Mouse (Mus musculus) embryonic facial prominence, embryonic 11.5 days (tissue): ENCODE measurements around the gene Pecam1. TPM values are rescaled to one million over a fixed set of nuclear protein-coding genes. Genes with fewer than 3 reads are reported as not detected.

Source experiments
- ATAC-seq: fragments of 200-750 bp; cut with Nextera tagmentation; replicated peaks from 2 replicates; pipeline ENCODE4 v1.8.0; 2017; ENCODE audit warnings: low read depth; ENCODE audit not compliant: insufficient number of reproducible peaks, low FRiP score, low TSS enrichment
- DNase-seq: peaks from one replicate; pipeline ENCODE4 v3.0.0-alpha.2; 2015; ENCODE audit warnings: low spot score
- H3K27ac ChIP-seq: fragments of 300-500 bp; sonication (generic); replicated peaks from 2 replicates; pipeline ENCODE4 v1.5.1; 2014; ENCODE audit warnings: mild to moderate bottlenecking, low read depth, low read length, control low read depth
- H3K27me3 ChIP-seq: fragments of 300-500 bp; sonication (generic); 2 replicates; pipeline ENCODE4 v1.6.1; 2014; ENCODE audit warnings: mild to moderate bottlenecking, low read length, moderate library complexity, mixed read lengths; ENCODE audit not compliant: control insufficient read depth, insufficient read depth
- H3K36me3 ChIP-seq: fragments of 300-500 bp; sonication (generic); replicated peaks from 2 replicates; pipeline ENCODE4 v1.6.1; 2014; ENCODE audit warnings: low read depth, mild to moderate bottlenecking, low read length, moderate library complexity, mixed read lengths; ENCODE audit not compliant: control insufficient read depth, insufficient read depth
- H3K4me1 ChIP-seq: fragments of 300-500 bp; sonication (generic); 2 replicates; pipeline ENCODE4 v1.6.1; 2014; ENCODE audit warnings: low read length, mixed read lengths; ENCODE audit not compliant: control insufficient read depth, insufficient read depth
- H3K4me2 ChIP-seq: fragments of 300-500 bp; sonication (generic); 2 replicates; pipeline ENCODE4 v1.6.1; 2014; ENCODE audit warnings: low read depth, mild to moderate bottlenecking, control low read depth, low read length, moderate library complexity
- H3K4me3 ChIP-seq: fragments of 300-500 bp; sonication (generic); 2 replicates; pipeline ENCODE4 v1.5.1; 2014; ENCODE audit warnings: low read depth, low read length, control low read depth
- H3K9ac ChIP-seq: fragments of 300-500 bp; sonication (generic); replicated peaks from 2 replicates; pipeline ENCODE4 v1.6.1; 2014; ENCODE audit warnings: mild to moderate bottlenecking, control low read depth, low read length
- H3K9me3 ChIP-seq: fragments of 300-500 bp; sonication (generic); replicated peaks from 2 replicates; pipeline ENCODE4 v1.6.1; 2016; ENCODE audit warnings: mild to moderate bottlenecking, low read length, inconsistent platforms, mixed read lengths; ENCODE audit not compliant: control insufficient read depth
- WGBS: fragments of 180-500 bp; shearing (Covaris S2); extraction: QIAGEN DNeasy Blood & Tissue Kit; methylation state at CpG from one replicate; pipeline ENCODE4 v1.1.7; 2014; 5-methylcytosine and 5-hydroxymethylcytosine counted together
- polyA plus RNA-seq: library from polyadenylated mRNA; unstranded; fragments of >200 nt; fragmentation: Nextera tagmentation; extraction: Ambion mirVana; gene quantifications from 2 replicates; pipeline ENCODE4 v1.2.1, GENCODE M21; 2014

Pecam1 gene
- polyA plus RNA-seq, 1 experiment from 2014 or later, result 26.7 TPM

- no peak overlapping the region for H3K27ac ChIP-seq
- H3K4me1 ChIP-seq, result no peaks in the 10 kb centered on the region
- 82% methylated on average over 13 of the region's 13 CpGs for WGBS
- no peak overlapping the region for H3K4me2 ChIP-seq
- no peaks in the 10 kb centered on the region for H3K9me3 ChIP-seq
- no peak overlapping the region for H3K4me3 ChIP-seq
- H3K9ac ChIP-seq, result no peak overlapping the region
- DNase-seq (no peak), ATAC-seq (no peak)
- no peaks in the 10 kb centered on the region for H3K36me3 ChIP-seq
- H3K27me3 ChIP-seq, result no peaks in the 10 kb centered on the region
These were observed 132.4 kb downstream of the Pecam1 start for GRCm38 (mm10) chr11:106617821-106618580.

- Histone ChIP-seq H3K4me1 (no peaks in the 10 kb centered on the region; the same call in 1 of the 2 replicates), H3K27me3 (no peaks in the 10 kb centered on the region), H3K27ac (no peak overlapping the region), H3K36me3 (no peaks in the 10 kb centered on the region), H3K4me3 (no peak overlapping the region), H3K4me2 (no peak overlapping the region), H3K9me3 (no peaks in the 10 kb centered on the region), H3K9ac (no peak overlapping the region)
- 76% methylated on average over 4 of the region's 4 CpGs for WGBS
- DNase-seq (no peak), ATAC-seq (no peak)
These were observed 134.9 kb downstream of the Pecam1 start for GRCm38 (mm10) chr11:106615561-106615960.

GRCm38 (mm10) chr11:106614339-106614645 lies 136.1 kb downstream of the Pecam1 start:
- DNase-seq (no peak), ATAC-seq (no peak)
- H3K9me3 ChIP-seq, result no peaks in the 10 kb centered on the region
- WGBS, result 82% methylated on average over 4 of the region's 4 CpGs
- no peaks in the 10 kb centered on the region for H3K36me3 ChIP-seq
- H3K4me1 ChIP-seq, result no peaks in the 10 kb centered on the region; the same call in 1 of the 2 replicates
- no peak overlapping the region for H3K27ac ChIP-seq
- H3K9ac ChIP-seq, result no peak overlapping the region
- H3K27me3 ChIP-seq, result no peaks in the 10 kb centered on the region
- H3K4me3 ChIP-seq, result no peak overlapping the region
- no peak overlapping the region for H3K4me2 ChIP-seq

GRCm38 (mm10) chr11:106613638-106614338 lies 136.6 kb downstream of the Pecam1 start:
- no peak overlapping the region for H3K27ac ChIP-seq
- H3K4me3 ChIP-seq, result peak overlapping the region; percentile 96
- ATAC-seq, result no peak
- H3K9me3 ChIP-seq, result no peaks in the 10 kb centered on the region
- no peak overlapping the region for H3K9ac ChIP-seq
- no peaks in the 10 kb centered on the region for H3K36me3 ChIP-seq
- WGBS, result 57% methylated on average over 14 of the region's 15 CpGs
- DNase-seq, result no peak
- H3K4me2 ChIP-seq, result peak overlapping the region; percentile 97
- H3K27me3 ChIP-seq, result no peaks in the 10 kb centered on the region
- H3K4me1 ChIP-seq, result no peaks in the 10 kb centered on the region; the same call in 1 of the 2 replicates

- under 1% methylated on average over 44 of the region's 45 CpGs for WGBS
- Histone ChIP-seq H3K9me3 (no peaks in the 10 kb centered on the region), H3K27ac (peak within 1 kb of the TSS; percentile 35; the same call in 1 of the 2 replicates)
These were observed 137.3 kb downstream of the Pecam1 start, which contains the start of gene Tex2 for GRCm38 (mm10) chr11:106612961-106613637. Tex2 (minus strand) TSS chr11:106613423.

GRCm38 (mm10) chr11:106612209-106612960 lies 138.0 kb downstream of the Pecam1 start:
- peak overlapping the region; percentile 84 for H3K9ac ChIP-seq
- DNase-seq (peak; percentile 24), ATAC-seq (peak; percentile 76)
- H3K27ac ChIP-seq, result peak overlapping the region; percentile 35; the same call in 1 of the 2 replicates
- H3K36me3 ChIP-seq, result no peaks in the 10 kb centered on the region
- H3K9me3 ChIP-seq, result no peaks in the 10 kb centered on the region
- under 1% methylated on average over 67 of the region's 67 CpGs for WGBS
- H3K4me1 ChIP-seq, result no peaks in the 10 kb centered on the region; the same call in 1 of the 2 replicates
- H3K27me3 ChIP-seq, result no peaks in the 10 kb centered on the region
- peak overlapping the region; percentile 97 for H3K4me2 ChIP-seq
- H3K4me3 ChIP-seq, result peak overlapping the region; percentile 96

More at GRCm38 (mm10) chr11:106612961-106613637, 137.3 kb downstream of the Pecam1 start, which contains the start of gene Tex2:
- ATAC-seq (peak; percentile 94), DNase-seq (peak; percentile 97)
- H3K9ac ChIP-seq, result peak within 1 kb of the TSS; percentile 84
- no peaks in the 10 kb centered on the region; the same call in 1 of the 2 replicates for H3K4me1 ChIP-seq
- H3K4me3 ChIP-seq, result peak within 1 kb of the TSS; percentile 96
- no peaks in the 10 kb centered on the region for H3K36me3 ChIP-seq
- peak within 1 kb of the TSS; percentile 97 for H3K4me2 ChIP-seq
- H3K27me3 ChIP-seq, result no peaks in the 10 kb centered on the region

- H3K4me2 ChIP-seq, result no peak overlapping the region
- H3K4me1 ChIP-seq, result no peaks in the 10 kb centered on the region; the same call in 1 of the 2 replicates
- no peaks in the 10 kb centered on the region for H3K9me3 ChIP-seq
- H3K27me3 ChIP-seq, result no peaks in the 10 kb centered on the region
- H3K27ac ChIP-seq, result no peak overlapping the region
- no peak for DNase-seq
- no peak for ATAC-seq
- H3K4me3 ChIP-seq, result no peak overlapping the region
- 68% methylated on average over 8 of the region's 8 CpGs for WGBS
- H3K9ac ChIP-seq, result no peak overlapping the region; the same call in 1 of the 2 replicates
- H3K36me3 ChIP-seq, result no peaks in the 10 kb centered on the region
These were observed 140.7 kb downstream of the Pecam1 start for GRCm38 (mm10) chr11:106609731-106610130.
